Mouse (Mus musculus) kidney, embryonic 14.5 days (tissue): ENCODE results near the gene Gins2. TPM values are rescaled to one million over a fixed set of nuclear protein-coding genes. Genes with fewer than 3 reads are reported as not detected.

ENCODE experiments used
- ATAC-seq: fragments of 200-750 bp; cut with Nextera tagmentation; 2 replicates; pipeline ENCODE4 v1.8.0; 2017; ENCODE audit warnings: moderate number of reproducible peaks, mild to moderate bottlenecking, moderate TSS enrichment, moderate library complexity; ENCODE audit not compliant: low FRiP score, low TSS enrichment
- H3K27ac ChIP-seq: fragments of 300-500 bp; sonication (generic); 2 replicates; pipeline ENCODE4 v1.5.1; 2014; ENCODE audit warnings: low read depth, mild to moderate bottlenecking, low read length, moderate library complexity, mixed read lengths
- H3K27me3 ChIP-seq: fragments of 300-500 bp; sonication (generic); 2 replicates; pipeline ENCODE4 v1.6.1; 2014; ENCODE audit warnings: mild to moderate bottlenecking, low read length; ENCODE audit not compliant: control insufficient read depth, insufficient read depth
- H3K36me3 ChIP-seq: fragments of 300-500 bp; sonication (generic); 2 replicates; pipeline ENCODE4 v1.6.1; 2014; ENCODE audit warnings: low read length, mixed read lengths; ENCODE audit not compliant: control insufficient read depth, insufficient read depth
- H3K4me1 ChIP-seq: fragments of 300-500 bp; sonication (generic); 2 replicates; pipeline ENCODE4 v1.6.1; 2014; ENCODE audit warnings: low read length, mixed read lengths; ENCODE audit not compliant: control insufficient read depth, insufficient read depth
- H3K4me2 ChIP-seq: fragments of 300-500 bp; sonication (generic); replicated peaks from 2 replicates; pipeline ENCODE4 v1.6.1; 2014; ENCODE audit warnings: low read depth, mild to moderate bottlenecking, low read length
- H3K4me3 ChIP-seq: fragments of 300-500 bp; sonication (generic); 2 replicates; pipeline ENCODE4 v1.5.1; 2014; ENCODE audit warnings: mild to moderate bottlenecking, low read length
- H3K9ac ChIP-seq: fragments of 300-500 bp; sonication (generic); 2 replicates; pipeline ENCODE4 v1.6.1; 2014; ENCODE audit warnings: low read depth, mild to moderate bottlenecking, low read length, moderate library complexity
- H3K9me3 ChIP-seq: fragments of 300-500 bp; sonication (generic); 2 replicates; pipeline ENCODE4 v1.6.1; 2016; ENCODE audit warnings: low read length; ENCODE audit not compliant: control insufficient read depth
- WGBS: fragments of 180-500 bp; shearing (Covaris S2); extraction: QIAGEN DNeasy Blood & Tissue Kit; methylation state at CpG from one replicate; pipeline ENCODE4 v1.1.7; 2014; 5-methylcytosine and 5-hydroxymethylcytosine counted together
- polyA plus RNA-seq: library from polyadenylated mRNA; unstranded; fragments of >200 nt; fragmentation: Nextera tagmentation; extraction: Ambion mirVana; gene quantifications from 2 replicates; pipeline ENCODE4 v1.2.1, GENCODE M21; 2014

Gene Gins2
- polyA plus RNA-seq, 1 experiment from 2014 or later: 118 TPM

- no peak overlapping the region for H3K4me2 ChIP-seq
- no peaks in the 10 kb centered on the region for H3K9me3 ChIP-seq
- no peak overlapping the region for H3K9ac ChIP-seq
- H3K4me3 ChIP-seq: no peak overlapping the region
- ATAC-seq: no peak
- H3K27ac ChIP-seq: no peak overlapping the region
- H3K36me3 ChIP-seq: no peaks in the 10 kb centered on the region
- no peaks in the 10 kb centered on the region for H3K27me3 ChIP-seq
- 88% methylated on average over 6 of the region's 6 CpGs for WGBS
- no peaks in the 10 kb centered on the region for H3K4me1 ChIP-seq
Measured at GRCm38 (mm10) chr8:120610824-120611223, 21.7 kb upstream of the Gins2 start.

DNA sequence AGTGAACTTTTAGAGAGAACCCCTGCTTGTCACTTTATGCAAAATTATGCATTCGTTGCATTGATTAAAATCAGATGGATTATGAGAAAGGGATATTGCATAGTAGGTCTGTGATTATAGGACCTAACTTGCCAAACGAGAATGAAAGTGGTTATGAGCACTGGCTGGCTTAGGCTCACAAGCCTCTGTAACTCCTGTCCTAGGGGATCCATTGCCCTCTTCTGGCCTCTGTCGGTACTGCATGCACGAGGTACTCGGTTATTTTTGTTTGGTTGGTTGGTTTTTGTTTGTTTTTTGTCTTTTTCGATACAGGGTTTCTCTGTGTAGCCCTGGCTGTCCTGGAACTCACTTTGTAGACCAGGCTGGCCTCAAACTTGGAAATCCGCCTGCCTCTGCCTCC, 18.8 kb upstream of the Gins2 start:
- Histone ChIP-seq H3K4me3 (no peak overlapping the region), H3K27me3 (no peaks in the 10 kb centered on the region), H3K36me3 (no peaks in the 10 kb centered on the region), H3K9ac (no peak overlapping the region), H3K4me2 (no peak overlapping the region), H3K9me3 (no peaks in the 10 kb centered on the region), H3K4me1 (no peaks in the 10 kb centered on the region), H3K27ac (no peak overlapping the region)
- ATAC-seq: no peak
- WGBS: 15% methylated on average over 7 of the region's 7 CpGs

- no peak overlapping the region for H3K27ac ChIP-seq
- ATAC-seq: 0 out of 2 replicates have a peak, but pooled peaks have one; percentile 39
- 83% methylated on average over 9 of the region's 9 CpGs for WGBS
- no peaks in the 10 kb centered on the region for H3K27me3 ChIP-seq
- H3K4me2 ChIP-seq: no peak overlapping the region
- no peak overlapping the region for H3K4me3 ChIP-seq
- no peak overlapping the region for H3K9ac ChIP-seq
- H3K36me3 ChIP-seq: no peaks in the 10 kb centered on the region
- H3K4me1 ChIP-seq: no peaks in the 10 kb centered on the region
- H3K9me3 ChIP-seq: no peaks in the 10 kb centered on the region
Measured at GRCm38 (mm10) chr8:120607460-120607859, 18.4 kb upstream of the Gins2 start.

DNA sequence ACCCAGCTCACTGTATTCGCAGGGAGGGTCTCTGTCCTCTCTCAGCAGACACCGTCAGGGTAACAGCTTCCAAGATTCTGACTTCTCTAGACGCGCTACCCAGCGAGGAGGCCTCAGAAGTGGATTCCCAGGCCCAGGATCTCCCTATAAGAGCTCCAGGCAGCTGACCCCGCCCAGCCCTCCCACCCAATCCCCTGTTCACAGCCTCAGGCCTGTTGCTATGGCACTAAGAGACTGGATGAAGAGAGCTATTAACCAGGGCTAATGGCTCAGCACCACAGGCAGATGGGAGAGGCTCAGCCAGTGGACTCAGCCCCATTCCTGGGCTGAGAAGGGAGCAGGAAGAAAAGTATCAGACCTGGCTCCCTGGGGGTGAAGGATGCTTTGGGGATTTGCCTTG, 13.6 kb upstream of the Gins2 start:
- H3K27ac ChIP-seq: no peak overlapping the region
- 28% methylated on average over 6 of the region's 6 CpGs for WGBS
- ATAC-seq: peak; percentile 53

DNA sequence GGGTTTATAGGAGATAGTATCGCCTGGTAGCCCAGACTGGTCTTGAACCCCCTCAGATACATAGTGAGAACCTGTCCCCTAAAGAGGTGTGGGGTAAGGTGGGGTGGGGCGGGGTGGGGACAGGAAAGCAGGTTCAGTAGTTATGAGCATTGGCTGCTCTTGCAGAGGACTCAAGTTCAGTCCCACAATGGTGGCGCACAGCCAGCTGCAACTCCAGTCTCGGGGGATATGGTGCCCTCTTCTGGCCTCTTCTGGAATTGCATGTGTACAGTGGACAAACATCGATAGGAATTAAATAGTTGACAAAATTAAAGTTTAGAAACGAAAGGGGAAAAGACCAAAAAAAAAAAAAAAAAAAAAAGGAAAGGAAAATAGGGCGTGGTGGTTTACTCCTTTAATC, 10.4 kb upstream of the Gins2 start:
- Histone ChIP-seq H3K4me1 (peaks cover 6% of the 10 kb centered on the region), H3K36me3 (no peaks in the 10 kb centered on the region), H3K4me3 (no peak overlapping the region), H3K9me3 (0 out of 2 replicates have a peak, but pooled peaks cover 2% of the 10 kb centered on the region), H3K27ac (no peak overlapping the region), H3K27me3 (no peaks in the 10 kb centered on the region; the same call in 1 of the 2 replicates), H3K4me2 (no peak overlapping the region), H3K9ac (no peak overlapping the region)
- 68% methylated on average over 7 of the region's 7 CpGs for WGBS
- no peak for ATAC-seq

More for the DNA sequence above, 13.6 kb upstream of the Gins2 start:
- Histone ChIP-seq H3K27me3 (no peaks in the 10 kb centered on the region; the same call in 1 of the 2 replicates), H3K4me3 (no peak overlapping the region), H3K36me3 (no peaks in the 10 kb centered on the region), H3K9me3 (0 out of 2 replicates have a peak, but pooled peaks cover 2% of the 10 kb centered on the region), H3K9ac (no peak overlapping the region), H3K4me1 (peaks cover 6% of the 10 kb centered on the region), H3K4me2 (no peak overlapping the region)

GRCm38 (mm10) chr8:120598579-120598978, 9.5 kb upstream of the Gins2 start:
- ATAC-seq: peak; percentile 21; the same call in 1 of the 2 replicates
- Histone ChIP-seq H3K4me2 (peak overlapping the region; percentile 36), H3K4me3 (peak overlapping the region; percentile 18; the same call in 1 of the 2 replicates), H3K36me3 (no peaks in the 10 kb centered on the region), H3K9ac (peak overlapping the region; percentile 20; the same call in 1 of the 2 replicates), H3K27me3 (no peaks in the 10 kb centered on the region; the same call in 1 of the 2 replicates), H3K4me1 (peaks cover 6% of the 10 kb centered on the region), H3K27ac (no peak overlapping the region), H3K9me3 (0 out of 2 replicates have a peak, but pooled peaks cover 2% of the 10 kb centered on the region)
- WGBS: 24% methylated on average over 24 of the region's 24 CpGs

GRCm38 (mm10) chr8:120595963-120596362, 6.9 kb upstream of the Gins2 start:
- Histone ChIP-seq H3K36me3 (no peaks in the 10 kb centered on the region), H3K9ac (no peak overlapping the region), H3K4me2 (no peak overlapping the region), H3K9me3 (no peaks in the 10 kb centered on the region), H3K27ac (no peak overlapping the region), H3K4me1 (peaks cover 6% of the 10 kb centered on the region), H3K4me3 (no peak overlapping the region), H3K27me3 (no peaks in the 10 kb centered on the region; the same call in 1 of the 2 replicates)
- 12% methylated on average over 5 of the region's 5 CpGs for WGBS
- no peak for ATAC-seq

- H3K4me1 ChIP-seq: peaks cover 6% of the 10 kb centered on the region
- no peaks in the 10 kb centered on the region for H3K36me3 ChIP-seq
- H3K9me3 ChIP-seq: no peaks in the 10 kb centered on the region
- no peak overlapping the region for H3K4me2 ChIP-seq
- 89% methylated on average over 5 of the region's 5 CpGs for WGBS
- ATAC-seq: no peak
- no peak overlapping the region for H3K9ac ChIP-seq
- no peak overlapping the region for H3K27ac ChIP-seq
- H3K4me3 ChIP-seq: no peak overlapping the region
- H3K27me3 ChIP-seq: no peaks in the 10 kb centered on the region; the same call in 1 of the 2 replicates
Measured at GRCm38 (mm10) chr8:120594571-120594970, 5.5 kb upstream of the Gins2 start.

GRCm38 (mm10) chr8:120591587-120592292, 2.6 kb upstream of the Gins2 start:
- no peaks in the 10 kb centered on the region; the same call in 1 of the 2 replicates for H3K4me1 ChIP-seq
- H3K9ac ChIP-seq: no peak overlapping the region
- no peak overlapping the region for H3K4me3 ChIP-seq
- no peak overlapping the region for H3K27ac ChIP-seq
- no peaks in the 10 kb centered on the region for H3K27me3 ChIP-seq
- no peak for ATAC-seq
- no peaks in the 10 kb centered on the region for H3K9me3 ChIP-seq
- no peak overlapping the region for H3K4me2 ChIP-seq
- H3K36me3 ChIP-seq: no peaks in the 10 kb centered on the region; the same call in 1 of the 2 replicates
- 79% methylated on average over 10 of the region's 10 CpGs for WGBS
